Mouse (Mus musculus): ENCODE data around the gene Dll3. TPM values are rescaled to one million over a fixed set of nuclear protein-coding genes. Genes with fewer than 3 reads are reported as not detected.

Dll3 gene
- polyA plus RNA-seq, 1 experiment: not detected

- WGBS: 54% methylated on average over 8 of the region's 8 CpGs
- H3K27ac ChIP-seq (ENCODE audit: control insufficient read depth, insufficient read depth, low read depth, low read length, poor library complexity): no peak overlapping the region
- no peak for TF ChIP-seq POLR2A (IDR thresholded peaks at IDR 0.05; ENCODE audit: borderline replicate concordance, control insufficient read depth, low read depth, low read length)
- no peak for TF ChIP-seq CTCF (IDR thresholded peaks at IDR 0.05; ENCODE audit: control insufficient read depth, insufficient read depth, low read length)
- H3K4me1 ChIP-seq (ENCODE audit: control insufficient read depth, insufficient read depth, low read length): no peaks in the 10 kb centered on the region
- no peak overlapping the region for H3K4me3 ChIP-seq (replicated peaks; ENCODE audit: control insufficient read depth, low read depth, low read length)
Measured at GRCm38 (mm10) chr7:28277237-28277614, 24.8 kb downstream of the Dll3 start.

- 69% methylated on average over 3 of the region's 3 CpGs for WGBS
- H3K4me1 ChIP-seq (ENCODE audit: control insufficient read depth, insufficient read depth, low read length): no peaks in the 10 kb centered on the region; the same call in 1 of the 2 replicates
- H3K4me3 ChIP-seq (replicated peaks; ENCODE audit: control insufficient read depth, low read depth, low read length): no peak overlapping the region
- TF ChIP-seq CTCF (IDR thresholded peaks at IDR 0.05; ENCODE audit: control insufficient read depth, insufficient read depth, low read length) (no peak), POLR2A (IDR thresholded peaks at IDR 0.05; ENCODE audit: borderline replicate concordance, control insufficient read depth, low read depth, low read length) (no peak)
- no peak overlapping the region for H3K27ac ChIP-seq (ENCODE audit: control insufficient read depth, insufficient read depth, low read depth, low read length, poor library complexity)
Measured at GRCm38 (mm10) chr7:28271761-28272160, 30.3 kb downstream of the Dll3 start.

- WGBS: 87% methylated on average over 12 of the region's 12 CpGs
- no peaks in the 10 kb centered on the region; the same call in 1 of the 2 replicates for H3K4me1 ChIP-seq (ENCODE audit: control insufficient read depth, insufficient read depth, low read length)
- H3K27ac ChIP-seq (ENCODE audit: control insufficient read depth, insufficient read depth, low read depth, low read length, poor library complexity): no peak overlapping the region
- TF ChIP-seq POLR2A (IDR thresholded peaks at IDR 0.05; ENCODE audit: borderline replicate concordance, control insufficient read depth, low read depth, low read length) (no peak), CTCF (IDR thresholded peaks at IDR 0.05; ENCODE audit: control insufficient read depth, insufficient read depth, low read length) (0 out of 2 replicates have a peak, but pooled peaks have one; percentile 21)
- no peak overlapping the region for H3K4me3 ChIP-seq (replicated peaks; ENCODE audit: control insufficient read depth, low read depth, low read length)
Measured at GRCm38 (mm10) chr7:28269355-28269754, 32.7 kb downstream of the Dll3 start.

DNA sequence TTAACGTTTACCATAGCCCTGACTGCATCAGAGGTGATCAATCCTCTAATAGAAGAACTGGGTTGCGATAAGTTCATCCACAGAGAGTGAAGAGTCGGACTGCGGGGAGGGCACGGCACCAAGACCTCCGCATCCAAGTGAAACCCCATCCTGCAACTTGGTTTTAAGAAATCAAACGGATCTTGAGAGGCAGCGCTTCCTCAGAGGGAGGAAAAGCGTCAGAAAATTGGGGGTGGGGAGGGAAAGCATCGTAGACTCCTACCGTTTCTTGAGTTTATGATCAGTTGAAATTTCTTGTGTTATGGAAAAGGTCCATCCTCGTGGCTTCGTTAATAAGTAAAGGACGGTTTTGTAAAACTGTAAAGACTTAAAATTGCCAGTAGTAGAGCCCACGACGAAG is 33.5 kb downstream of the Dll3 start:
- TF ChIP-seq CTCF (IDR thresholded peaks at IDR 0.05; ENCODE audit: control insufficient read depth, insufficient read depth, low read length): no peak
- WGBS: 41% methylated on average over 16 of the region's 16 CpGs
- Histone ChIP-seq H3K4me1 (ENCODE audit: control insufficient read depth, insufficient read depth, low read length) (no peaks in the 10 kb centered on the region; the same call in 1 of the 2 replicates), H3K4me3 (replicated peaks; ENCODE audit: control insufficient read depth, low read depth, low read length) (no peak overlapping the region), H3K27ac (ENCODE audit: control insufficient read depth, insufficient read depth, low read depth, low read length, poor library complexity) (no peak overlapping the region; the same call in 1 of the 2 replicates)

- WGBS: 2% methylated on average over 62 of the region's 62 CpGs
- no peak overlapping the region for H3K4me3 ChIP-seq (replicated peaks; ENCODE audit: control insufficient read depth, low read depth, low read length)
- H3K27ac ChIP-seq (ENCODE audit: control insufficient read depth, insufficient read depth, low read depth, low read length, poor library complexity): no peak overlapping the region; the same call in 1 of the 2 replicates
- H3K4me1 ChIP-seq (ENCODE audit: control insufficient read depth, insufficient read depth, low read length): no peaks in the 10 kb centered on the region; the same call in 1 of the 2 replicates
- TF ChIP-seq POLR2A (IDR thresholded peaks at IDR 0.05; ENCODE audit: borderline replicate concordance, control insufficient read depth, low read depth, low read length) (no peak), CTCF (IDR thresholded peaks at IDR 0.05; ENCODE audit: control insufficient read depth, insufficient read depth, low read length) (no peak)
Measured at GRCm38 (mm10) chr7:28268042-28268531, 34.0 kb downstream of the Dll3 start.

- no peak within 1 kb of the TSS; the same call in 1 of the 2 replicates for H3K27ac ChIP-seq (ENCODE audit: control insufficient read depth, insufficient read depth, low read depth, low read length, poor library complexity)
- H3K4me1 ChIP-seq (ENCODE audit: control insufficient read depth, insufficient read depth, low read length): no peaks in the 10 kb centered on the region; the same call in 1 of the 2 replicates
- no peak for TF ChIP-seq CTCF (IDR thresholded peaks at IDR 0.05; ENCODE audit: control insufficient read depth, insufficient read depth, low read length)
- peak; percentile 23; the same call in 1 of the 2 replicates for TF ChIP-seq POLR2A (IDR thresholded peaks at IDR 0.05; ENCODE audit: borderline replicate concordance, control insufficient read depth, low read depth, low read length)
- 8% methylated on average over 57 of the region's 57 CpGs for WGBS
- H3K4me3 ChIP-seq (replicated peaks; ENCODE audit: control insufficient read depth, low read depth, low read length): peak within 1 kb of the TSS; percentile 45
Measured at GRCm38 (mm10) chr7:28267129-28268041, 34.7 kb downstream of the Dll3 start, which contains the start of gene Eid2. Gene Eid2 (plus strand): TSS chr7:28267881.

GRCm38 (mm10) chr7:28265391-28265790 is 36.6 kb downstream of the Dll3 start:
- Histone ChIP-seq H3K4me1 (ENCODE audit: control insufficient read depth, insufficient read depth, low read length) (no peaks in the 10 kb centered on the region; the same call in 1 of the 2 replicates), H3K4me3 (replicated peaks; ENCODE audit: control insufficient read depth, low read depth, low read length) (no peak overlapping the region), H3K27ac (ENCODE audit: control insufficient read depth, insufficient read depth, low read depth, low read length, poor library complexity) (no peak overlapping the region)
- TF ChIP-seq POLR2A (IDR thresholded peaks at IDR 0.05; ENCODE audit: borderline replicate concordance, control insufficient read depth, low read depth, low read length) (no peak), CTCF (IDR thresholded peaks at IDR 0.05; ENCODE audit: control insufficient read depth, insufficient read depth, low read length) (no peak)
- WGBS: 86% methylated on average over 13 of the region's 13 CpGs

DNA sequence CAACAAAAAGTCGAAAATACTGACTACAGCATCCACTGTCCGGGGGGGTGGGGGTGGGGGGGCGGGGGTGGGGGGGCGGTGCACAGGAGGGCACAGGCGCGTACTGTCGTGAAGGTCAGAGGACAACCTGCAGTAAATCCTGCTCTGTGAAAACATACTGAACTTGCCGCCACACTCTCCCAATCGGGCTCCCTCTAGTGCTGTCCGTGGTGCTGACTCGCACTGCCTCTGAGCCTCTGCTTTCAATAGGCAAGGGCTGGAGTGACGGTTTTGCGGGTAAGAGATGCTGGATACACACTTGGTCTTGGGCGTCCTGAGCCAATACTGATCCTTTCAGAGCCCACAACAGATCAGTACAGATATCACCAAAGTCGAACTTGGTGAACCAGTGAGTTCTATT is 38.3 kb downstream of the Dll3 start:
- Histone ChIP-seq H3K27ac (ENCODE audit: control insufficient read depth, insufficient read depth, low read depth, low read length, poor library complexity) (no peak overlapping the region), H3K4me1 (ENCODE audit: control insufficient read depth, insufficient read depth, low read length) (no peaks in the 10 kb centered on the region; the same call in 1 of the 2 replicates), H3K4me3 (replicated peaks; ENCODE audit: control insufficient read depth, low read depth, low read length) (no peak overlapping the region)
- no peak for TF ChIP-seq CTCF (IDR thresholded peaks at IDR 0.05; ENCODE audit: control insufficient read depth, insufficient read depth, low read length)
- TF ChIP-seq POLR2A (IDR thresholded peaks at IDR 0.05; ENCODE audit: borderline replicate concordance, control insufficient read depth, low read depth, low read length): no peak
- 5% methylated on average over 15 of the region's 15 CpGs for WGBS
